Comparison of ENCODE assay signal across 8 mouse cellular contexts in genomic region chr10:68146842-68147241, GRCm38 (mm10).
DNase-seq lines count a peak whose midpoint lies in the region; ATAC-seq and TF ChIP-seq lines count a peak whose summit lies in the region.

No protein-coding gene starts in this region.

- no peak for ATAC-seq in neural tube, embryonic 15.5 days (ENCODE audit: low FRiP score)
- ATAC-seq in common myeloid progenitor, adult 5-6 weeks (replicated peaks; ENCODE audit: low read depth, poor library complexity, severe bottlenecking) = peak; percentile 82

- H3K4me3 ChIP-seq in neural tube, embryonic 15.5 days (replicated peaks) = no peak overlapping the region
- no peak overlapping the region for H3K4me3 ChIP-seq in left cerebral cortex, adult 2 months

- no peak overlapping the region for H3K9ac ChIP-seq in neural tube, embryonic 15.5 days (replicated peaks)

- H3K27me3 ChIP-seq in neural tube, embryonic 15.5 days (replicated peaks) = no peaks in the 10 kb centered on the region

- H3K4me1 ChIP-seq in neural tube, embryonic 15.5 days = peaks cover 4% of the 10 kb centered on the region; the same call in 1 of the 2 replicates

- 12% methylated on average over 5 of the region's 5 CpGs for whole genome bisulfite sequencing in neural tube, embryonic 15.5 days

- H3K4me2 ChIP-seq in neural tube, embryonic 15.5 days = no peak overlapping the region

- TF ChIP-seq CTCF in left cerebral cortex, adult 2 months (IDR thresholded peaks at IDR 0.05) = peak; percentile 94

- peak; percentile 41 for DNase-seq in neural tube, embryonic 10.5 days (ENCODE audit: extremely low spot score, low spot score)
- peak; percentile 73 for DNase-seq in T-cell, adult 2 months (ENCODE audit: low spot score)
- DNase-seq in heart, postnatal 36 days = peak; percentile 53 to 76
- DNase-seq in left cerebral cortex, adult 2 months (ENCODE audit: extremely low spot score in 1 of 2, low spot score in 2 of 2) = peak; percentile 48 to 56
- DNase-seq in retina, embryonic 14.5 days (ENCODE audit: low spot score) = peak; percentile 85
- no peak for DNase-seq in ovary, adult 18-20 months (ENCODE audit: low spot score)

- H3K36me3 ChIP-seq in neural tube, embryonic 15.5 days = no peaks in the 10 kb centered on the region

- no peak overlapping the region for H3K27ac ChIP-seq in neural tube, embryonic 15.5 days (replicated peaks)
- no peak overlapping the region for H3K27ac ChIP-seq in left cerebral cortex, adult 2 months

- intact Hi-C loops in heart, postnatal 36 days (cut with DNase I) = loop anchor here (1.0 to 2.0 kb wide), 3 partner anchors 136 to 276 kb away; no protein-coding TSS in a partner anchor
- intact Hi-C loops in left cerebral cortex, adult 2 months (cut with DNase I) = loop anchor here (2.0 to 5.0 kb wide), 3 partner anchors 130 to 275 kb away; partner anchors contain the start of gene Arid5b

- H3K9me3 ChIP-seq in neural tube, embryonic 15.5 days (replicated peaks) = no peaks in the 10 kb centered on the region
